Mouse (Mus musculus): ENCODE results near the gene Dnajc1. TPM values are rescaled to one million over a fixed set of nuclear protein-coding genes. Genes with fewer than 3 reads are reported as not detected.
A peak's percentile ranks its signal among the peaks of the same experiment; 100 is the strongest.

The Dnajc1 gene
- total RNA-seq, 2 experiments from 2014 or later, result 26.4 to 30.3 TPM

- peak; percentile 44 to 57 for DNase-seq (ENCODE audit: low spot score in 2 of 2)
These were observed 185.8 kb downstream of the Dnajc1 start for GRCm38 (mm10) chr2:18206811-18207210.

GRCm38 (mm10) chr2:18205118-18205517, 187.5 kb downstream of the Dnajc1 start:
- peak in 1 of 2 experiments; percentile 54 for DNase-seq (ENCODE audit: low spot score in 2 of 2)
- Histone ChIP-seq H3K4me3 (no peak overlapping the region), H3K27ac (peak overlapping the region; percentile 44; the same call in 1 of the 2 replicates)
- peak; percentile 84 for TF ChIP-seq CTCF (conservative IDR thresholded peaks at IDR 0.05)

More at GRCm38 (mm10) chr2:18206811-18207210, 185.8 kb downstream of the Dnajc1 start:
- Histone ChIP-seq H3K4me3 (no peak overlapping the region), H3K27ac (peak overlapping the region; percentile 79)
- TF ChIP-seq CTCF (conservative IDR thresholded peaks at IDR 0.05), result no peak

- no peak for DNase-seq (ENCODE audit: low spot score in 2 of 2)
- peak; percentile 51 for TF ChIP-seq CTCF (conservative IDR thresholded peaks at IDR 0.05)
- Histone ChIP-seq H3K4me3 (no peak overlapping the region), H3K27ac (no peak overlapping the region)
These were observed 189.7 kb downstream of the Dnajc1 start for GRCm38 (mm10) chr2:18202923-18203322.

GRCm38 (mm10) chr2:18201820-18202462, 190.7 kb downstream of the Dnajc1 start:
- H3K27ac ChIP-seq, result no peak overlapping the region
- no peak for TF ChIP-seq CTCF (conservative IDR thresholded peaks at IDR 0.05)
- no peak for DNase-seq (ENCODE audit: low spot score in 2 of 2)
- no peak overlapping the region for H3K4me3 ChIP-seq

- Histone ChIP-seq H3K4me3 (no peak overlapping the region), H3K27ac (no peak overlapping the region)
- no peak for DNase-seq (ENCODE audit: low spot score in 2 of 2)
- no peak for TF ChIP-seq CTCF (conservative IDR thresholded peaks at IDR 0.05)
These were observed 196.8 kb downstream of the Dnajc1 start for GRCm38 (mm10) chr2:18195691-18196396.

- no peak for DNase-seq (ENCODE audit: low spot score in 2 of 2)
- Histone ChIP-seq H3K27ac (no peak overlapping the region), H3K4me3 (no peak overlapping the region)
- TF ChIP-seq CTCF (conservative IDR thresholded peaks at IDR 0.05), result no peak
These were observed 197.3 kb downstream of the Dnajc1 start for GRCm38 (mm10) chr2:18195285-18195684.

GRCm38 (mm10) chr2:18188367-18188766, 204.3 kb downstream of the Dnajc1 start:
- DNase-seq (ENCODE audit: low spot score in 2 of 2), result no peak
- TF ChIP-seq CTCF (conservative IDR thresholded peaks at IDR 0.05), result no peak
- Histone ChIP-seq H3K27ac (peak overlapping the region; percentile 63), H3K4me3 (no peak overlapping the region)

GRCm38 (mm10) chr2:18183079-18183478, 209.6 kb downstream of the Dnajc1 start:
- DNase-seq (ENCODE audit: low spot score in 2 of 2), result no peak
- Histone ChIP-seq H3K27ac (no peak overlapping the region), H3K4me3 (no peak overlapping the region)
- no peak for TF ChIP-seq CTCF (conservative IDR thresholded peaks at IDR 0.05)

- TF ChIP-seq CTCF (conservative IDR thresholded peaks at IDR 0.05), result no peak
- Histone ChIP-seq H3K27ac (no peak overlapping the region), H3K4me3 (no peak overlapping the region)
- no peak for DNase-seq (ENCODE audit: low spot score in 2 of 2)
These were observed 211.0 kb downstream of the Dnajc1 start for GRCm38 (mm10) chr2:18181631-18182030.

GRCm38 (mm10) chr2:18180323-18180722, 212.3 kb downstream of the Dnajc1 start:
- no peak overlapping the region for H3K27ac ChIP-seq
- no peak for DNase-seq (ENCODE audit: low spot score in 2 of 2)
- no peak overlapping the region for H3K4me3 ChIP-seq
- TF ChIP-seq CTCF (conservative IDR thresholded peaks at IDR 0.05), result no peak

GRCm38 (mm10) chr2:18176235-18176634, 216.4 kb downstream of the Dnajc1 start:
- Histone ChIP-seq H3K4me3 (no peak overlapping the region), H3K27ac (no peak overlapping the region)
- TF ChIP-seq CTCF (conservative IDR thresholded peaks at IDR 0.05), result no peak
- DNase-seq (ENCODE audit: low spot score in 2 of 2), result no peak

- TF ChIP-seq CTCF (conservative IDR thresholded peaks at IDR 0.05), result no peak
- Histone ChIP-seq H3K27ac (no peak overlapping the region), H3K4me3 (no peak overlapping the region)
- no peak for DNase-seq (ENCODE audit: low spot score in 2 of 2)
These were observed 217.4 kb downstream of the Dnajc1 start for GRCm38 (mm10) chr2:18175234-18175633.

- DNase-seq (ENCODE audit: low spot score in 2 of 2), result no peak
- no peak overlapping the region for H3K27ac ChIP-seq
- no peak for TF ChIP-seq CTCF (conservative IDR thresholded peaks at IDR 0.05)
- H3K4me3 ChIP-seq, result no peak overlapping the region
These were observed 223.3 kb downstream of the Dnajc1 start for GRCm38 (mm10) chr2:18169174-18169948.

Data from layer of hippocampus, adult 2 months (tissue).